Mouse (Mus musculus) left cerebral cortex, postnatal 25 days (tissue): ENCODE measurements at regions not wholly inside any gene's neighbourhood (a gene's known extent, or its start where the extent isn't known, plus 50 kb on each side); places are given as distances from the start of the nearest gene placed in this dataset.

Source experiments
- DNase-seq, 2 experiments: peaks; one replicate each; pipeline ENCODE4 v3.0.0; 2022; ENCODE audit warnings: low spot score in 2 of 2, mixed read lengths in 1 of 2
- intact Hi-C: fragments of 180-260 bp; cut with DNase I; formaldehyde crosslinking; loops from one replicate; pipeline ENCODE4 v1.15.1; 2025

DNA sequence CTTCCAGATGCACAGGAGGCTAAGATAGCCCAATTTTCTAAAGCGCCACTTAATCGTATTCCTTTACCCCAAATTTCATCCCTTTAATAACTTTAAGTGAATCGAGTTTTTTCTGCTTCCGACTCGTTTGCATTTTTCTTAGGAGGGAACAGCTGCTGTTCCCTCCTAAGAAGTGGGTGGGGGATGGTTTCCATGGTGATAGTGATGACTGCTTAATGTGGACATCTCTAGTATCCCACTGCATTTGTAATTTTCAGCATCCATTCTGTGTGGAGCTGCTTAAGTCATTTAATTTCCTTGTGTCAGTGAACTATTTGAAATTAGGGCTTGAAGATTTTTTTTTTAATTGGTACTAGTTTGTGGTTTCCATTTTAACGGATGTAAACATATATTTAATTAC lies 567.8 kb upstream of the Adgra3 start:
- intact Hi-C loops = no loop called here
- DNase-seq = peak; percentile 21 to 78

DNA sequence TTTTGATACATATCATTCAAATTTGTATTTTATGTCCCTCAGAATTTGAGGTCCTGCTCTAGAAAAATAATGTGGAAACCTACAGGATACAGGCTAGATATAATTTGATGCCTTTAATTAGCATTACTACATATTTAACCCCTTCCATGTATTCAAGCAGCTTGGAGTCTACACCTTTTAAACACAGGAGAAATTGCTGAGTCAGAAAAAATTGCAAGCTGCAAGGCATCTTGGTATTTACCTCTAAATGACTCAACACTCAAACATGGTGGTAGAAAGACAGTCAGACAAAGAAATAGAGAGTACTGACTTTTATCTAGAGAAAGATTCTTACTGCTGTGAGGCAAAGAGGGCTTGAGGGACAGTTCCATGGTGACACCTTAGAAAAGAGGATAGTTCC lies 565.4 kb upstream of the Adgra3 start:
- DNase-seq = no peak
- intact Hi-C loops = no loop called here
